Mouse (Mus musculus) lung, adult 2 months (tissue): ENCODE measurements around the gene Heg1.

Source experiments
- CTCF ChIP-seq: fragments of 200-500 bp; IDR thresholded peaks from 2 replicates; pipeline ENCODE4 v1.5.1; 2011; ENCODE audit warnings: mild to moderate bottlenecking, low read length, control low read depth; ENCODE audit not compliant: insufficient read depth
- POLR2A ChIP-seq: fragments of 200-500 bp; IDR thresholded peaks from 2 replicates; pipeline ENCODE4 v1.6.1; 2011; ENCODE audit warnings: low read depth, mild to moderate bottlenecking, control low read depth, low read length, borderline replicate concordance; ENCODE audit errors: extremely low read depth

- TF ChIP-seq CTCF (no peak), POLR2A (no peak)
Observed at GRCm38 (mm10) chr16:33675848-33676184, 8.4 kb upstream of the Heg1 start.
